Mouse (Mus musculus): ENCODE results near the gene Nt5dc2.

- TF ChIP-seq CTCF (IDR thresholded peaks at IDR 0.05; ENCODE audit: control insufficient read depth, insufficient read depth, insufficient read length) (no peak), MYOG (IDR thresholded peaks at IDR 0.05; ENCODE audit: control insufficient read depth, extremely low read depth, insufficient read length) (no peak), USF1 (IDR thresholded peaks at IDR 0.05; ENCODE audit: low read depth) (no peak), CEBPB (IDR thresholded peaks at IDR 0.05; ENCODE audit: low read depth) (no peak), MAX (IDR thresholded peaks at IDR 0.05) (no peak), FOSL1 (IDR thresholded peaks at IDR 0.05; ENCODE audit: insufficient read depth, low read length, poor library complexity, severe bottlenecking) (no peak), MYOD1 (IDR thresholded peaks at IDR 0.05; ENCODE audit: control insufficient read depth, insufficient read length, low read depth) (no peak)
Observed at GRCm38 (mm10) chr14:31181512-31181911, 50.7 kb downstream of the Nt5dc2 start.

Data from C2C12 (cell line).